Mouse (Mus musculus): Measurements from ENCODE around the gene Fut2.

The Fut2 gene

GRCm38 (mm10) chr7:45638623-45639401 is 27.4 kb downstream of the Fut2 start:
- DNase-seq (ENCODE audit: low read depth): no peak

- no peak for DNase-seq (ENCODE audit: low read depth)
Measured at GRCm38 (mm10) chr7:45637710-45638109, 28.5 kb downstream of the Fut2 start.

- DNase-seq (ENCODE audit: low read depth): no peak
Measured at GRCm38 (mm10) chr7:45635711-45636688, 30.2 kb downstream of the Fut2 start.

GRCm38 (mm10) chr7:45634946-45635681 is 31.1 kb downstream of the Fut2 start:
- DNase-seq (ENCODE audit: low read depth): peak; percentile 50

GRCm38 (mm10) chr7:45632499-45632898 is 33.7 kb downstream of the Fut2 start:
- no peak for DNase-seq (ENCODE audit: low read depth)

GRCm38 (mm10) chr7:45630064-45630907 is 35.9 kb downstream of the Fut2 start:
- no peak for DNase-seq (ENCODE audit: low read depth)

- peak; percentile 83 for DNase-seq (ENCODE audit: low read depth)
Measured at GRCm38 (mm10) chr7:45628364-45629294, 37.6 kb downstream of the Fut2 start.

GRCm38 (mm10) chr7:45627261-45627660 is 38.9 kb downstream of the Fut2 start, which contains the start of gene Rasip1:
Gene Rasip1 (plus strand): TSS chr7:45627488.
- no peak for DNase-seq (ENCODE audit: low read depth)

GRCm38 (mm10) chr7:45626571-45627076 is 39.6 kb downstream of the Fut2 start:
- no peak for DNase-seq (ENCODE audit: low read depth)

- DNase-seq (ENCODE audit: low read depth): no peak
Measured at GRCm38 (mm10) chr7:45625481-45625880, 40.7 kb downstream of the Fut2 start.

- no peak for DNase-seq (ENCODE audit: low read depth)
Measured at GRCm38 (mm10) chr7:45624718-45625117, 41.5 kb downstream of the Fut2 start.

- DNase-seq (ENCODE audit: low read depth): no peak
Measured at GRCm38 (mm10) chr7:45623507-45623906, 42.7 kb downstream of the Fut2 start.

- peak; percentile 40 for DNase-seq (ENCODE audit: low read depth)
Measured at GRCm38 (mm10) chr7:45621443-45621842, 44.8 kb downstream of the Fut2 start, which contains the start of gene Izumo1. Gene Izumo1 (plus strand): TSS chr7:45621811.

GRCm38 (mm10) chr7:45619592-45619991 is 46.6 kb downstream of the Fut2 start:
- no peak for DNase-seq (ENCODE audit: low read depth)

- no peak for DNase-seq (ENCODE audit: low read depth)
Measured at GRCm38 (mm10) chr7:45618316-45618715, 47.9 kb downstream of the Fut2 start.

- DNase-seq (ENCODE audit: low read depth): no peak
Measured at GRCm38 (mm10) chr7:45617042-45617695, 49.0 kb downstream of the Fut2 start, which contains the start of gene Fut1. Gene Fut1 (plus strand): TSS chr7:45617289.

GRCm38 (mm10) chr7:45616277-45616676 is 49.9 kb downstream of the Fut2 start:
- no peak for DNase-seq (ENCODE audit: low read depth)

GRCm38 (mm10) chr7:45609511-45609910 is 56.7 kb downstream of the Fut2 start:
- no peak for DNase-seq (ENCODE audit: low read depth)

- DNase-seq (ENCODE audit: low read depth): no peak
Measured at GRCm38 (mm10) chr7:45605704-45606289, 60.4 kb downstream of the Fut2 start.
